Mouse (Mus musculus) spleen, adult 2 months (tissue): Measurements from ENCODE around the gene Arhgef7.

Experiments
- CTCF ChIP-seq: fragments of 200-500 bp; IDR thresholded peaks from 2 replicates; pipeline ENCODE4 v1.5.1; 2011; ENCODE audit warnings: mild to moderate bottlenecking, inconsistent platforms; ENCODE audit not compliant: insufficient read depth, insufficient read length, insufficient replicate concordance; ENCODE audit errors: extremely low read depth
- POLR2A ChIP-seq: fragments of 200-500 bp; IDR thresholded peaks from 2 replicates; pipeline ENCODE4 v1.6.1; 2011; ENCODE audit warnings: low read depth, low read length, inconsistent platforms

GRCm38 (mm10) chr8:11754723-11755122, 27.2 kb downstream of the Arhgef7 start:
- TF ChIP-seq CTCF (no peak), POLR2A (no peak)
